Mouse (Mus musculus): ENCODE data around the gene Srl.

The Srl gene

GRCm38 (mm10) chr16:4519157-4519556, 22.5 kb downstream of the Srl start:
- no peak for DNase-seq (ENCODE audit: low spot score in 2 of 2)

- no peak for DNase-seq (ENCODE audit: low spot score in 2 of 2)
These were observed 23.7 kb downstream of the Srl start for GRCm38 (mm10) chr16:4517906-4518305.

- no peak for DNase-seq (ENCODE audit: low spot score in 2 of 2)
These were observed 27.2 kb downstream of the Srl start for GRCm38 (mm10) chr16:4514383-4514782.

DNA sequence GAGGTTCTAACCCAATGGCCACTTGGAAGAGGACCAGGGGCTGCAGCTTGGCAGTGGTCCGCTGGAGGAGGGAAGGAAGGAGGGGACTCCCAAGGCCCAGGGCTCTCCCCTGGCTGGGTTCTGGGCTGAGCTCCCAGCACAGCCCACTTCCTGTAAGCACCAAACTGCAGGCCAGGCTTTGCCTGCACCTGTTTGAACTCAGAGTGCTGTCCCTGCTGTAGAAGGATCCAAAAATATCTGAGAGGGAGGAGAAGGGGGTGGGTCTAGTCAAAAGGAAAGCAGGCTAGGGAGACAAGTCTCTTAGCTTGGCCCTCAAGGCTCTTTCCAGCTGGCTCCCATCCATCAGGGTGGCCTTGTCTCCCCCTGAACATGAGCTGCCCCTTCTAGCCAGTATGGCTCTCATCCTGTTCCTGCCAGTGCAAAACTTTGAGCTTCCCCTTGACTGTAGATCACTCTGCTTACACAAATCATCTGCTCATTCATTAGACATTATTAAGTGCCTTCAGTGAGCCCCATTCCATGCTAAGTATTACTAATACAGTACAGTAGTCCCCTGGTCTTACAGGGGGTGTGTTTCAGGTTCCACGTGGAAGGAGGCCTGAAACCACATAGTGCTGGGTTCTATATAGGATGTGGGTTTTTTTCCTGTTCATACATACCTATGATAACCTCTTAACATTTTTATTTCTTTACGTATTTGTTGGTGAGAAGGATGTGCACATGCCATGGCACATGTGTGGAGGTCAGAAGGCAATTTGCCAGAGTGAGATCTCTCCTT, 28.8 kb downstream of the Srl start:
- peak in 1 of 2 experiments; percentile 19 for DNase-seq (ENCODE audit: low spot score in 2 of 2)

GRCm38 (mm10) chr16:4511371-4511770, 30.2 kb downstream of the Srl start:
- peak in 1 of 2 experiments; percentile 17 for DNase-seq (ENCODE audit: low spot score in 2 of 2)

DNA sequence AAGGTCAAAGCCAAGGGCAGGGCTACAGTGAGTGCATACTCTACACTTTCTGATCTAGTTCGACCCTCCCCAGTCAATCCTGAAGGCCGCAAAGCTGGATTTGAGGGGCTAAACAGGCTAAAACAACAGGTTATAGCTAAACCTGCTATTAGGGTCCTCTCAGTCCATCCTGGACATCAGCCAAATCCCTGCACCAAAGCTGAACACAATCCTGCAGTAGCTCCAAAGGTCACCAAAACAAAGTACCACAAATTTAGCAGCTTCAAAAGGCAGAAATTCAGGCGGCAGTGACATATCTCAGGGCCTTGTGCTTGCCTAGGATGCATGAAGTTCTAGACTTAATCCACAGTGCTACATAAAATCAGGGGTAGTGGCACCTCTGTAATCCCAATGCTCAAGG, 35.4 kb downstream of the Srl start:
- no peak for DNase-seq (ENCODE audit: low spot score in 2 of 2)

GRCm38 (mm10) chr16:4503495-4503894, 38.1 kb downstream of the Srl start:
- no peak for DNase-seq (ENCODE audit: low spot score in 2 of 2)

DNA sequence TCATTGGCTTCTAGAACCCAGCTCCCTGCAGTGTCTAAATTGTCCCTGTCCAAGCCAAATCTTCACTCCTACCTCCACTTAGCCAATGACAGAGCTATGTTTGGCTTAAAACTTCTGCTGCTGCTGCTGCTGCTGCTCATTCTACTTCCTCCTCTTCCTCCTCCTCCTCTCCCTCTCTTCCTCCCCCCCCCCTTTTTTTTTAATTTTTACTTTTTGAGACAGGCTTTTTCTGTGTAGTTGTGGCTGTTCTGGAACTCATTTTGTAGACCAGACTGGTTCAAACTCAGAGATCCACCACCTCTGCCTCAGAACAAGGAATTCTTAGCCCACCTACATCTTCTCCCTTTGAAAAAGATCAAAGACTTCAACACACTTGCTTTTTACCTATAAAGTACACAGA, 39.0 kb downstream of the Srl start:
- DNase-seq (ENCODE audit: low spot score in 2 of 2), result no peak

- DNase-seq (ENCODE audit: low spot score in 2 of 2), result no peak
These were observed 39.9 kb downstream of the Srl start for GRCm38 (mm10) chr16:4501703-4502102.

- DNase-seq (ENCODE audit: low spot score in 2 of 2), result peak; percentile 13 to 14
These were observed 40.8 kb downstream of the Srl start for GRCm38 (mm10) chr16:4500598-4501385.

DNA sequence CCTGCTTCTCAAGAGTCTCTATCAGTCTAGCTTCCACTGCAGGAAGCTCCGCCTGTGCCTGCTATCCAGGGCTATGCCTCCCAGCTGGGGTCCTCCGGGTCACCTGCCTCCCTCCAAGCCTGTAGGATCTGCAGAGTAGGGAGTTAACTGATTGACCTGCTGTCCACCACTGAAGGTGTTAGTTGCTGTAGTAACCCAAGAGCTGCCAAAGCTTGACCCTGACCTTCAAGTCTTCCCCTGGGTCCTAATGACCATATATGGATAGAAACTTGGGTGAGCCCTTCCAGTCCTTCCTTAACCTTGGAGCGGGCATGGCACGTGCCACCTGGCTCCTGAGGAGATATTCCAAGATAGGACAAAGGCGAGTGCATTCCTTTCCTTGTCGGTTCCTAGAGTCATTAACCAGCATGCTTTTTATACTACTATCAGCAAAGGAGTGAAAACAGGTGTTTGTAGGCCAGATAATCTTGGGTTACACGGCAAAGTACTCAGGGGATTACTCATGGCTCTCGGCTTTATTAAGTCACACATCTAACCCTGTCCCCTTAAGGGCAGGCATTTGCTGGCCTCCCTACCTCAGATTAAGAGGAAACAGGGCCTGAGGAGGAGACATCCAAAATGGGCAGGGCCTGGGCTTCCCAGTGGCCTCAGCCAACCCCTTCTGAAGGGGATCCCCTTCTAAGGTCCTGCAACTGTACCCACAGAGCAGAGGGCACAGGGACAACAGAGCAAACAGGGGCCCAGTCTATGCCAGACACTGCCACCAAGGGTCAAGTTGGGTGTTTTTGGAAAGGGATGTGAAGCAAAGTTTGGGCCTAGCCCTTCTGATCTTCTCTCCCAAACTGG, 43.6 kb downstream of the Srl start:
- no peak for DNase-seq (ENCODE audit: low spot score in 2 of 2)

DNA sequence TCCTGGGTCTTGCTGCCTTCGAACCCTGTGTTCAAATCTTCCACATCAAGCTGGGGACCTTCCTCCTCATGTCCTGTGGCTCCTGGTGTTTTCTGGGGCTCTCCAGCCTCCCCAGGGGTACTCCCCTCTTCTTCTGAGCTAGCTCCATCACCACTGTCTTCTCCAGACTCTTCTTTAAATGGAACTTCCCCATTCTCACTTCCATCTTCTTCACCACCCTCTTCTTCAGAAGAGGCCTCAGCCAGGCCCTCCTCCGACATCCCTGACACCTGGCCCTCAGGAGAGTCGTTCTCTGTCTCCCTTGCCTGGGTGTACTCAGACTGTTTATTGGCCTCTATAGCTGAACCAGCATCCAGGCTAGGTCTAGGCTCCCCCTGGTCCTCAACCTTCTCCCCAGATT, 45.1 kb downstream of the Srl start:
- no peak for DNase-seq (ENCODE audit: low spot score in 2 of 2)

GRCm38 (mm10) chr16:4495861-4496260, 45.8 kb downstream of the Srl start:
- peak in 1 of 2 experiments; percentile 39 for DNase-seq (ENCODE audit: low spot score in 2 of 2)

GRCm38 (mm10) chr16:4492777-4493563, 48.6 kb downstream of the Srl start:
- no peak for DNase-seq (ENCODE audit: low spot score in 2 of 2)

DNA sequence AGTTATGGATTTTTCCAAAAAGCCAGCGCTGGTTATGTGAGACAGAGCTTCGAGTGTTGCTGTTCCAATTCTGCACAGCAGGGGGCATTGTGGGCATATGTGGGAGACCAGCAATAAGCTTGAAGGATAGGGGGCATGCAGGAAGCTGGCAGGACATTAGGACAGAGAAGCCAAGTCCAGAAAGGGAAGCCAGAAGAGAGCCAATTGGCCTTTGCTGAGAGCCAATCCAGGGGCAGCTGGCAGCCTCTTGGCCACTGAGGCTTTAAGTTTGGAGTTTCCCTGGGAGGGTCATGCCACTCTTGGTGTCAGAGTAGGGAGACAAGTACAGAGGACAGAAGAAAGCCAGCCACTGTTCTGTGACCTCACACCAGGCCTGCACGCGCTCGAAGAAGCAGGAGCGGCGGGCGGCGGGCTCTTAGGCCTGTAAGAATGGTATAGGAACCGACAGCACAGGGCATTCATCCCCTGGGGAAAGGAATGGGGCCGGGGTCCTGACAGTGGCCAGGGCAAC, 52.4 kb downstream of the Srl start:
- peak; percentile 92 to 94 for DNase-seq (ENCODE audit: low spot score in 2 of 2)

DNA sequence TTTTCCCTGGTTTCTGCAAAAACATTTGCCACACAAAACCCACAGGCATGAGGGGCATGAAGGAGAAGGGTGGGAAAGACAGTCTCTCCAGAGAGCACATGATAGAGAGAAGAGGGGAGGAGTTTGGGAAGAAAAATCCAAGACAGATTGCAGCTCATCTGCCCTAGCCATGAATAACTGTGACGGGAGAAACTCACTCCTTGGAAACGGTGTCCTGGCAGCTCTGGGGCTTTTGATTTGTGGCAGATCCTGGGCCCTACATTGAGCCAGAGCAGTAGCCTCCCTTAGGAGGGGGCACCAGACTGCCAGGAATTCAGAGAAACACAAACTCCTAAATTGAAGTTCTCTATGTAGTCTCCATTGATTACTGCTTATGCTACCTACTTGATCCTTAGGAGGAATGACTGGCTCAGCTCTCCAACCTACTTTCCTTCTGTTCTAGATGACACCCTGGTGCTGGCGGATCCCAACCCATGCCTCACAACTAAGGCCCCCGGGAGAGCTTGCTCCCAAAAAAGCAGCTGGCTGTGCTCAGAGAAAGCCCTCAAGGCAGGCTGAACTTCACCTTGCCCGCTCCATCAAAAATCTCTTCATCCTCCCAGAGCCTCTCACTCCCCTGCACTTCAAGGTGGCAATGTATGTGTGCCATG, 60.9 kb downstream of the Srl start:
- DNase-seq (ENCODE audit: low spot score in 2 of 2), result no peak

GRCm38 (mm10) chr16:4477591-4478215, 63.9 kb downstream of the Srl start:
- no peak for DNase-seq (ENCODE audit: low spot score in 2 of 2)

DNA sequence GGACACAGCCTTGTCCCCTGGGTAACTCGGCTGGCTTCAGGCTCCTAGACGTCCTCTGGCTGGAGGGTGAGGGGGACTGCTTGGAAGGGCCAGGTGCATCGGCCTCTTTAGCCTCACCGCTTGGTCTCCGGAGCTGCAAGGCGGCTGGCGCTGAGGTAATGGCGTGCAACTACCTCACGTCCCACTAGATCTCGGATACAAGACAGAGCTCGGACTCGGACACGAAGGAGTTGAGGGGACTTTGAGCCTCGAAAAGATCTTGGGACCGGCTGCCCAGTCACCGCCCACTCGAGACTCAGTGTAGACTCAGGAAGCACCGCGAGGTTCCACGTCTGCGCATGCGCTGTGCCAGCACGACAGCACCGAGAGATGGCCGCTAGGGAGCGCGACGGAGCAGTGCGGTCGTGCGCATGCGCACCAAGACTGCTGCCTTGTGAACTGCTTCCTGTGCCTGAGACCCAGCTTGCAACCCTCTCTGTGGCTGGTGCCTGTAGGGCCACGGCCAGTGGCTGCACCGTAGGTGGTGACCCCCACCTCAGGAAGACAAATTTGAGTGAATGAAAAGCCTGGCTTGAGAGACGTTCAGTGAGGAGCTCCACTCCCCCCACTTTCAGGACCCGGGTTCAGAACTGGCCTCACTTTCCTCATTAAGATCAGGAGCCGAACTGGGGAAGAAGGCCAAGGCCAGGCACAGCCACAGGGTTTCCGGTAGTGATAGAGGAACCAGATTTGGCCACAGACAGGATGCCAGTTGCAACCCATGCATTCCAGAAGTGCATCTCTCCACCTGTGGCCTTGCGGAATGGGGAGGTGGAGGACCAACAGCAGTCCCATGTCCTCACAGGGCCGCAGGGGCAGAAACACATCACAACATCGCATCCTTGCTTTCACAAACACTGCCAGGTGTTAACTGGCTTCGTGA, 66.5 kb downstream of the Srl start:
- peak; percentile 91 to 97 for DNase-seq (ENCODE audit: low spot score in 2 of 2)

Measured in frontal cortex, postnatal 36 days (tissue).